Mouse (Mus musculus): ENCODE results near the gene Tmem120b.

DNA sequence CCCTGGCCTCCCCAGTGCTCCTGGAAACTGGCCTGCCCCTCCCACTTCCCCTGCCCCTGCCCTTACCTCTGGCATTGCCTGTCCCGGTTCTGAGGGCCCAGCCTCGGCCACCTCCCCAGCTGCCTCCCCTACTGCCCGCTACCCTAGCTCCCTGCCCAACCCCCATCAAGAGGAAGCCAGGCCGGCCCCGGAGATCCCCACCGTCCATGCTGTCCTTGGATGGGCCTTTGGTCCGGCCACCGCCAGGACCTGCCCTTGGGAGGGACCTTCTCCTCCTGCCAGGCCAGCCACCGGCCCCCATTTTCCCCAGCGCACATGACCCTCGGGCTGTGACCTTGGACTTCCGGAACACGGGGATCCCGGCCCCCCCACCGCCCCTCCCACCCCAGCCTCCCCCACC is 92.1 kb downstream of the Tmem120b start:
- TF ChIP-seq CTCF (IDR thresholded peaks at IDR 0.05) (no peak), EP300 (IDR thresholded peaks at IDR 0.05) (no peak)

All from lung, postnatal 0 days (tissue).